Mouse (Mus musculus) E14TG2a.4 (cell line): ENCODE results near the gene Nos2.

Source experiments
- CTCF ChIP-seq: conservative IDR thresholded peaks from 2 replicates; pipeline ENCODE4 v1.5.1; 2014; ENCODE audit warnings: low read length
- NANOG ChIP-seq: IDR thresholded peaks from 2 replicates; pipeline ENCODE4 v1.6.1; 2014; ENCODE audit warnings: borderline replicate concordance, low read length, mixed read lengths
- POU5F1 ChIP-seq: IDR thresholded peaks from 2 replicates; pipeline ENCODE4 v1.6.1; 2014; ENCODE audit warnings: low read length, borderline replicate concordance

DNA sequence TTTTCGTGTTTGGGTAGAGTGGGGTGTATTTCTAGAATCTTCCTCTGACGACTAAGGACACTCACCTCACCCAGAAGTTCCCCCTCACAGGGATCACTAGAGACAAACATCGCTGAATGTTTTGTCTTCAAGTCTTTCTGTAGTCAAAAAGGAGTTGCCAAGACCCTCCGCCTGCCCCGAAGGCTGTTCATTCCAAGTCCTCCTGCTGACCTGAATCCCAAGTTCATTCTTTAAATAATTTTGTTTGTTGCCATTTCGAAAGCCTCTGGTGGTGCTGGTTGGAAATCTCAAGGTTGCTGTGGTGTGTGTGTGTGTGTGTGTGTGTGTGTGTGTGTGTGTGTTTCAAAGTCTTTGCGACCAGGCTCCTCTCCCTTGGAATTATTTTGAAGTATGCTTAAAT lies 13.7 kb downstream of the Nos2 start:
- TF ChIP-seq CTCF (no peak), NANOG (no peak), POU5F1 (no peak)
